Mouse (Mus musculus) liver (tissue): Measurements from ENCODE around the gene Gm16451.
"Not testable (repeated sequence)": the region's sequence is repeated elsewhere in the genome, so short reads cannot be mapped to it uniquely, and the experiment has no call there.

Source experiments
- DNase-seq: peaks from one replicate; pipeline ENCODE4 v3.0.0-alpha.2; 2020; ENCODE audit warnings: mixed read lengths

Gm16451 gene

DNA sequence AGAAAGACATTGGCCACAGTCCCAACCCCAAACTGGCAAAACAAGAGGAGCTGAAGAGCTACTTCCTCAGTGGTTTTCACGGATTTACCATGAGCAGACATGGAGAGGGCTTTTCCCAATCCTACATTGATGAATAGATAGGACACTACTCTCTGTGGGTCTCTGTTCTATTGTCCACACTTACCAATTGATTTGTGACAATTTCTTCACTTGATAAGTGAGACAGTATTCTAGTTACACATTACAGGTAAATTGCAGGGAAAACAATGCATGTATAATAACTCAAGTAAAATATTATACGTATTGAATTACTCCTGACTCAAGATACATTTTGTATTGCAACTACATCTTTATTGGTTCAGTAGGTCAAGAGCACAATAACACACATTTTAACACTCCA lies at the start of gene Gm16451:
Gene Gm16451, minus strand, starts transcription at position 101 of the 400 bp plus-strand sequence.
- DNase-seq = not testable (repeated sequence)

- not testable (repeated sequence) for DNase-seq
Observed at GRCm38 (mm10) chr7:22163935-22164334, 45.9 kb upstream of the Gm16451 start, which contains the start of gene Vmn1r142. Gene Vmn1r142 (minus strand): TSS chr7:22164035.

- DNase-seq = not testable (repeated sequence)
Observed at GRCm38 (mm10) chr7:22134641-22135040, 16.6 kb upstream of the Gm16451 start, which contains the start of gene Gm10666. Gene Gm10666 (minus strand): TSS chr7:22134741.

GRCm38 (mm10) chr7:22068757-22069156 lies 49.3 kb downstream of the Gm16451 start, which contains the start of gene Vmn1r139:
Gene Vmn1r139 (plus strand): TSS chr7:22069057.
- not testable (repeated sequence) for DNase-seq
